Mouse (Mus musculus) frontal cortex, adult (tissue): ENCODE results near the gene Hand2.

Experiments used
- ATAC-seq: cut with Nextera tagmentation; 2 replicates; pipeline ENCODE4 v1.9.2; 2017; ENCODE audit warnings: mild to moderate bottlenecking, moderate library complexity, mixed read lengths; ENCODE audit not compliant: low TSS enrichment

Gene Hand2

DNA sequence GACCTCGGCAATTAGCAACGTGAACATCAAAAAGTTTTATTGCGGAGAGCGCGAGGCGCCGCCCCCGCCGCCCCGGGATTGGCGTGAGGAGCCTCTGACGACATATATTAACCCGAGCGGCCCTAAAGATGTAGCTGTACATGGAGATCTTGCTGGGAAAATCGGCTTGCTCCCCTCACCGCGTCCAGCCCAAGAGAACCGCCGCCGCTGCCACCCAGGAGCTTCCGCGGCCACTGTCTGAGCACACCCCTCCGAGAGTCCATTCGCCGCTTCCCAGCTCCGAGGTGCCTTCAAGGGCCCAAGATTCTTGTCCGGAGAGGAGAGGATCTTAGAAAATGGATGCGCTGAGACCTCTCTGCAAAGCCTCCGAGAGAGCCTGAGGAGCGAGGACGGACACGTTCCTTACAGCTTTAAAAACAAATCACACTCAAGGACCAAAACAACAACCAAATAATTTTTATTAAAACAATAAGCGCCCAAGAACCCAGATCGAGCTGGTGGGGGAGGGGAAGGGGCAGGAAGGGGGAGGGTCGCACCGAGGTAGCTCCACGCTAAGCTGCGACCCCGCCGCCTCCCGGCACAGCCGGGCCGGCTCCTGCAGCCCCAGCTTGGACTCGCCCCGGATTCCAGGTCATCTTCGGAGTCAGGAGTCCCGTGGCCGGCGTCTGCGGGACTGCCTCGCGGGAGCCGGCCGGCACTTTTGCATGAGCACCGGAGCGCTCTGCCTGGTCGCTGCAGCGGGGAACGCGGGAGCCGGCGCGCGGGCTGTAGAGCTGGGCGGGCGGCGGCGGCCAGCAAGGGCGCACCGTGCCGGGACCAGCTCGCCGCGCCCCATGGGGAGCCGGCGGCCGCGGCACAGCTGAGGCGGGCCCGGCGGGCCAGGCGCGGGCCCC lies at the start of gene Hand2:
TSS of gene Hand2 (plus strand) at position 133 of the 893 bp plus-strand sequence.
- ATAC-seq, result no peak

DNA sequence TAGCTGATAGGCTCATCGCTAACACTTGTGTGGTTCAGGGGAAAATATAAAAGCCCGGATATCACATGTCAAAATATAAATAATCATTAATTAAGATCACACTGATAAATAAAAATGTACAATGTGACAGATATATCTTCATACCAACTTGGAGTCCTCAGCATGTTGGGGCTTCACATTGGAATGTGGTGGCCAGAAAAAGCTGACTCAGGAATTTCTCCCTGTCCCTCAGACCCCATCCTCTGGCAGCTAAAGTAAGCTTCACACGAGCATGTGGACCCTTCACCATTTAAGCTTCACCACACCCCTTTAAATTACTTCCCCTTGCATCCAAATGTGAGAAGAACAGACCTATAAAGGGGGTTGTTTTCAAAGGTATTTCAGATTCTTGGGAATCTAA lies 47.7 kb upstream of the Hand2 start:
- no peak for ATAC-seq

DNA sequence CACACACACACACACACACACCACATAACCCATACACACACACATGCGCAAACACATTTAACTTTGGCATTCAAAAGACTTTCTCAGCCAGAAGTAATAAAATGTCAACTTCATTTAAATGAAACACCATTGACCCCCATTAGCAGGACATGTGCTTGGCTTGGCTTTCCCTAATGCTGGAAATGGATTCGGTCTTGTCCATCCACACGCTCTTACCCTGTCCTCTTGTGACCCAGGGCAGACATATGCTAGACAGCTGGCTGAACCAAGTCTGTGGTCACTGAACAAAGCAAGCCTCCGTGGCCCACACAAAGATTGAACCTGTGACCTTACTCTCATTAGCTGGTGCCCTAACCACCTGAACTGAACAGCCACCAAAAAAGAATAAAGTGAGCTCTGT lies 27.3 kb upstream of the Hand2 start:
- no peak for ATAC-seq

DNA sequence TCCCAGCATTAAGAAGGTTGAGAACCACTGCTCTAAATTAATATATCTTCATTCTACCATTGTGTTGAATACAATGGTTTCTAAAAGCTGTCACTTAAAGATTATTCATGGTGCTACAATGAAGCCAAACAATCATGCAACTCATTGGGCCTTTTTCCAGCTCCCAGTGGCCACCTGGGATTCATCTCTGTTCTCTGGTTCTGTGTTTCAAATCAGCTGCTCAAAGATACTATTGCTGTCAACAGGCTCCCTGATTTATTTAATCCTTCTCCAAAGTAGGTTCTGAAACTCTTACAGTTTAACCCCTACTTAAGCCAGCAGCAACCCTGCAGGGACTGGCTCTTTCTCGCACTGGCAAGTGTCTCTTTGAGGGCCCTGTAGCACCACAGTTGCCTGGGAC lies 17.3 kb upstream of the Hand2 start:
- ATAC-seq, result no peak

DNA sequence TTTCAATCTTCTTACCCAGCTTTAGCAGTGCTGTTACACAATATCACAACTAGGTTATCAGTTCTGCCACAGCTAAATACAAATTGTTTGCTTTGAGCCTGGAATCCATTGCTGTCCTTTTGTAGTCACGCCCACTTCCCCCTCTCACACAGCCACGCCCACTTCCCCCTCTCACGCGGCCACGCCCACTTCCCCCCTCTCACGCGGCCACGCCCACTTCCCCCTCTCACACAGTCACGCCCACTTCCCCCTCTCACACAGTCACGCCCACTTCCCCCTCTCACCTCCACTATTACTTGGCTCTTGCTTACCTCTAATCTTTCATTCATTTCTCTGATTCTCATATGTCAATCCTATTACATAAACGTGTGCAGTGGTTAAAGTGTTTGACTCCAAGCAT lies 15.8 kb upstream of the Hand2 start:
- ATAC-seq, result no peak

- ATAC-seq, result no peak
These were observed 14.3 kb upstream of the Hand2 start for GRCm38 (mm10) chr8:57306441-57306840.

DNA sequence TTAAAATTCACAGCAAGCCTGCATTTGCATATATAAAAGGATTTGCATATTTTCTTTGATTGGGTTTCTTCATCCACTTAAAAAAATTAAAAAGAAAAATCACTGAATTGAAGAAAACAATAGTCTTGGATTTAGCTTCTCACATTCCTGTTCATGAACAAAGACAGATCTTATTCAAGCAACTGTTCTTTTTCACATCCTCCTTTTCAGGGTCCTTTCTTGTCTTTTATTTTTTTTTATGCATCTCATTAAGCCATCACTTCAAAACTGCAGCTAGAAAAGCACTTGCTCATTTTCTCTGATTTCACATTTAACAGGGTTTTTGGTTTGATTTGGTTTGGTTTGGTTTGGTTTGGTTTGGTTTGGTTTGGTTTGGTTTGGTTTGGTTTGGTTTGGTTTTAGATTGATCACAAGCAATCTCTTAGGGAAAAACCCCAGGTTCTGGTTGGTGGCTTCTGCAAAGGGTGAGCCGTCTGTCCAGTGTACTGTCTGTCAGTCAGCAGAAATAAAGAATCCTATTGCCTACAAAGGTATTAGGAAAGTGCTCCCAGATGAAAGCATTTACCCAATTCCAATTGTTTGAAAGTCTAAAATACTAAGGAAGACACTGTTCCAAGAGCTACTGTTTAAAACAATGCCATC lies 10.8 kb upstream of the Hand2 start:
- no peak for ATAC-seq

DNA sequence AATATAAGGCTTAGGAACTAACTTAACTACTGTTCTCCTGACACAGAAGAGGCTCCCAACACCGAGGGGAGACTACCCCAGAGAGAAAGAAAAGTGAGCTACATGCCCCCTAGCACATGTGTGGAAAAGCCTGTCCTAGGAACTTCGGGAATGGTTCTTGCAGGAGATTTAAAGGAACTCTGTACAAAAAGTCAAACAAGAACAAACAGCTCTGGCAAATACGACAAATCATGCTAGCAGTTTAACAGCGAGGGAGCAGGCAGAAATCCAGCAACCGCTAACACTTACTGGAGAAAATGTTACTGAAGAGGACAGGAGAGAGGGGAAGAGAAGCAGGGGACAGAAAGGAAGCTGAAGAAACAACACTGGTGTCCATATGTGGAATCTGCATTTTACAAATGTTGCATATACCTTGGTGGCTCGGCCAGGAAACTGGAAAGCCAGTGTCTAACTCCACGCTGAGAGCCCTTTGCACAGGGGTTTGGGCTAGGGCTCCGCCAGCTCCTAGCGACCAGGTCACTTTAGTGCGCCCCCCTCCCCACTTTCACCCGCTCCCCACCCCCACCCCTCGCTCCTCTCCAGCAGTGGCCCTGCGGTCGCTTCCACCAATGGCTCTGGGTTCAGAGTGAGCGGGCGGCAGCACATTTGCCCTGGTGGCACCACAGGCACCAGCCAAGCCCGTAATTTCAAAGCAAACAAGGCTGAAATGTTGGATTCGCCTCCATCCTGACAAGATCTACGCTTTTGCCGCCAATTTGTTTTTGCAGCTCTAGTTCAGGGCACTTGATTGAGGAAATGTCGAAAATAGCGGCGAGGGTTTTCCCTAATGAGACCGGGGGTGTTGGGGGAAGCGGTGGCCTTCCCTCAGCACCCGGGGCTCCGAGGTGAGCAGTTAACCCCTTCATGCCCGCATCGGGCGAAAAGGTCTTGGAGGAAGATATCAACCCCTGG lies 8.5 kb upstream of the Hand2 start:
- ATAC-seq, result no peak

- ATAC-seq, result no peak
These were observed 7.2 kb upstream of the Hand2 start for GRCm38 (mm10) chr8:57313583-57313982.

DNA sequence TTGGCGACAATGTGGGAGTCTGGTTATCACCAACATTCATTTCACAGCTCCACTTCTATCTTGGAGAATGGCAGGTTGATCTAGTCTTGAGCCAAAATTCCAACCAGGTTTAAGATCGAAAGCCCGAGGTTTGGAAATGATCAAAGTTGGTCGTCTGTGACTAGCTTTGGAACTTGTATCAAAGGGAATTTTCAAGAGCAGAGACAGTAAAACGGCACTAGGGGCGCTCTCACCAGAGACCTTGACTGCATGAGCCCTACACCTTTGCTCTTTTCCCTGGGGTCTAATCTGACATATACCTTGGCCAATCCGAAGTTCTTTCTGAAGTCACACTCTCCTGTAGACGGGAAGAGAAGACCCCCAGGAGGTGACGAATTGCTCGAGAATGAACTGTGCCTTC lies 6.6 kb upstream of the Hand2 start:
- ATAC-seq, result no peak

- ATAC-seq, result no peak
These were observed 5.3 kb upstream of the Hand2 start for GRCm38 (mm10) chr8:57315471-57315870.

- no peak for ATAC-seq
These were observed 3.7 kb upstream of the Hand2 start for GRCm38 (mm10) chr8:57317107-57317506.

DNA sequence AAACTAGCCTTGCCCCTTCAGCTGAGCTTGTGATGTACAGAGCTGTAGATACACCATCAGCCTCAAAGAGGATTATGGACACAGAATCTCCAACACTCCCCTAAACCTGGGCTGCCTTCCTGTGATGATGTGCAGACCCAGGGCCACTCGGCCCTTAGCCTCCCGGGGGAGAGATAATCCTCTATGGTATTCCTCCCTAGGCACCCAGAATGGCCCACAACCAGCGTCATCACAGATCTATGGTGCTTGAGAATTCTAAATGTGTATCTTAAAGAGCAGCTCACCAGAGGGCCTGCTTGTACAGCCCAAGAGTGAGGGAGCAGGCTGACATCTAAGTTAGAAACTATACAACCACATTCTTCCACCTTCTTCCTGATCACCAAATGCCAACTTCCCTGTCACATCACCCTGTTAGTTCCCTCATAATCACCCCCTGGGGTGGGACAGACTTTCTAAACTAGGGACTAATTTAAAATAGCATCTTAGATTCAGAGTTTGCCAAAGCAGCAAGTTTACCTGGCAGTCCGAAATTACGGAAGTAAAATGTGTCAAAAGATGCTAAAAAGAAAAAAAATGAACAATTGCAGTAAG lies 2.8 kb upstream of the Hand2 start:
- no peak for ATAC-seq

DNA sequence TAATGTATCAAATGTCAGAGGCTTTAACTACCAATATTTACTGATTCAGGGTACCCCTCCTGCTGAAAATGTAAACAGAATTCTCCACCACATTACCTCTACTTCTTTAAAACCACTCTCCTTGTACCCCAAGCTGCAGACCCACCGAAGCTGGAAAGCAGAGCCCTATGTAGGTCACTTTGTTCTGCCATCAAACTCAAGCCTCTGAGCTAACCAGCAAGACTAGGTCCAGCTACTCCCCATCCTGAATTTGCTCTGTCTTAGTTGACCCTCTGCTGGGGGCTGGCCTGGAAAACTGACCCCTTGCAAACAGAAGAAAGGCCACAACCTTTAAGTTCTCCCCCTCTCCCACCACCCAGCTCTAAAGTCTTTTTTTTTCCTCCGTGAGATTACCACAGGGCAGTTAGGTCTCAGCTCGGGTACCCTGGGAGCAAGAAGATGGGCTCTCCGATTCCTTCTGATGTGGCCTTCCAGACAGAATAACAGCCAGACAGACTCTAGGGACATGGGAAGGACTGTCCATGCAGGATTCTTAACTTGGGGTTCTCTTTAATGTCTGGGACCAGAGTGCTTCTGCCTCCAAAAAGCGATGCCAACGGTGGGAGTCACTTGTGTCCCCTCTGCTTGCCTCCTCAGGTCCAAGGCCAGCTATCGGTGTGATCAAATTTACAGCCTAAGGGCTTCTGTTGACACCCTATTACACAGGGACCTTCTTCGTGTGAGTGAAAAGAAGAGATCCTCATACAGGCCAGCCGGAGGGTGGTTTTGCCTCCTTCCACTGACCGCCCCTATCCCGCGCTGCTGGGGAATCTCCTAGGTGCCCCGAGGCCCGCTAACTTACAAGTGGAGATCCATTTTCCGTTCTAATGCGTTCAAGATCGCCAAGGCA lies 1.4 kb upstream of the Hand2 start:
- no peak for ATAC-seq

DNA sequence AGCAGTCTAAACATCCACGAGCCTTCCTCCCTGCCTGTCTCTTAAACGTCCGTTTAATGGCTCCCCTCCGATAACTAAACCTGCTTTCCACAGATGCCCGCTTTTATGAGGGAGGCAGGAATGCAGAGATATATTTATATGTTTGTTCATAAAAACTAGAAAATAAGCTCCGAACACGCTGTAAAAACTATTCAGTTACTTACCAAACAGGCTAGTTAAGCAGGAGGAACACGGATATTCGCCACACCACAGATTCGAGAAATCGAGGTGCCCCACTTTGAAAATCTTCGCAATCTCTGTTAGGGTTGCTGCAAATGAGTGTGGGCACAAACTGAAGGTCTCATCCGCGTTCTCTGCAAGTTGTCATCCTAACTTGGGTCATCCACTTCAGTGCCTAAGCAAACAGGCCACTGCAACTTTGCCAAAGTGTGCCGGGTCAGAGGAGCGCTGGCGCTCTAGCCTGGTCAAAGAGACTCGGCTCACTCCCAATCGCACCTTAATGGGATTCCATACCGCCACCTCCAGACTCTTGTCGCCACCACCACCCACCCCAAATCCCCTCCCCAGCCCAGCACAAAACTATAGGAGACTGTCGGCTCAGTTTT lies 700 bp upstream of the Hand2 start:
- ATAC-seq, result no peak

- no peak for ATAC-seq
These were observed 1.4 kb downstream of the Hand2 start for GRCm38 (mm10) chr8:57321898-57322895.

DNA sequence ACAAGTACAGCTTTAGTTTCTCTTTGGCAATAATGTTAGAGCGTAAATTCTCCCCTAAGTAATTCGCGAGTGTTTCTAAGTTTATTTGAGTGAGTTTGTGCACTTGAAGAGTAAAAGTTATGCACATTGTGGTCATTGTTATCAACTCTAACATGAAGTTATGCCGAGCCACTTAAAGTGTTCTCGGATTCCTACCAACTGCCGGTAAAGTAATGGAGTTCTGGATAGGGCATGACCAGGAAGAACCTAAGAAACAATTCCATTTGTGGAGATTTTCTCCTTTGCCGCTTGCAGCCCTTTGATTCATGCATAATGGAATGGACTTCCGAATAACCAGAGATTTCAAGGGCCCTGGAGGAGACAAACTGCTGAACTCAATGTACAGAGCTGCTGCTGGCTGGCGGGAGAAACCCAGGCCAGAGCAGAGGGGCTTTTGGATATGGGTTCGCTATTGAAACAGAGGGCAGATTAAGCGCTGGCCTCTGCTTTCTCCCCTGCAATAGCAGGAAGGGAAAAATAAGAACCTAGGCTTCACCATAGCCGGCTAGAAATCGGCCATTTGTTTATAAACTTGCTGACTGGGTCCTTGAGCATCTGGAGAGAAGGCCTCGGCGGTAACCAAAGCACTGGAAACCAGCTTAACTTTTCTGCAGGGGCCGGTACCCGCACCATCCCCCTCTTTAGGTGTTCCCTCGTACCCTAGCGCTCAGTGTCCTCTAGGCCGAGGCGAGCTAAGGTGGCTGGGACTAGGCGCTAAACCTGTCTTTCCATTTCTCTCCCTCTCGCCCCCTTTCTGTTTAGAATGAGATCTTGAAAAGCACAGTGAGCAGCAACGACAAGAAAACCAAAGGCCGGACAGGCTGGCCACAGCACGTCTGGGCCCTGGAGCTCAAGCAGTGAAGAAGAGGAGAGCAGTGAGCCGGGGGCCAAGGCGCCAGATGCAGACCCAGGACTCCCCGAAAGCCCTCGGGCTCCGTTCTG lies 2.5 kb downstream of the Hand2 start:
- ATAC-seq, result no peak

- ATAC-seq, result no peak
These were observed 3.3 kb downstream of the Hand2 start for GRCm38 (mm10) chr8:57324091-57324490.
